Mouse (Mus musculus) megakaryocyte-erythroid progenitor cell, adult 5-6 weeks (primary cell): ENCODE data around the gene Ip6k2. TPM values are rescaled to one million over a fixed set of nuclear protein-coding genes. Genes with fewer than 3 reads are reported as not detected.
A peak's percentile ranks its signal among the peaks of the same experiment; 100 is the strongest.

ENCODE experiments used
- ATAC-seq: replicated peaks from 2 replicates; pipeline ENCODE4 v1.8.0; 2016; ENCODE audit warnings: mild to moderate bottlenecking, inconsistent platforms; ENCODE audit not compliant: severe bottlenecking, poor library complexity, low FRiP score, low TSS enrichment
- total RNA-seq, 2 experiments: library from RNA; stranded (forward) in 1 of 2; stranded (reverse) in 1 of 2; fragments of 200-1000, 215-1000 nt in 1 of 2; fragments of >200 nt in 1 of 2; fragmentation: Nextera tagmentation in 1 of 2; gene quantifications; 2 replicates each; pipeline ENCODE4 v1.2.3; 2014 to 2017

The Ip6k2 gene
- total RNA-seq (2014; fragmentation: Nextera tagmentation) (29.8 and 36.7 TPM in 2 replicates), total RNA-seq (2017) (31.3 and 48.7 TPM in 2 replicates)

GRCm38 (mm10) chr9:108783548-108784463, at the start of gene Ip6k2:
Ip6k2 (plus strand) TSS chr9:108783796.
- peak; percentile 98 for ATAC-seq

GRCm38 (mm10) chr9:108734626-108735025, 49.0 kb upstream of the Ip6k2 start:
- ATAC-seq = no peak

- ATAC-seq = no peak
Observed at GRCm38 (mm10) chr9:108739239-108739638, 44.4 kb upstream of the Ip6k2 start.

DNA sequence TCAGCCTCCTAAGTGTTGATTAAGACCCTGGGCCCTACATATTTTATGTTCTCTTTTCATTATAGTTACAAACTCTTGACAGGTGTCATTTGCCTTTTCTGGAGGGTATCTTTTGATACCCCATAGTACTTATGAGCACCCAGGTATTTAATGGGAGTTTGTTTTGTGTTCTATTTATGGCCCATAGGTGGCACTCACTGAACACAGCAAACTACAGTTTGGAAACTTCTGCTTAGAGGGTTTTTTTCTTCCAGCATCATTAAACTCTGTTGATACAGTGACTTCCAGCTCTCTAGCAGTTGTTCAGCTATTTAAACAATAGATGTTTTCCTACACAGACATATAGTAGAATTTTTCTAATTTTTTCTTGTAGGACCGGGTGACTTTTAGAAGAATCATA, 43.5 kb upstream of the Ip6k2 start:
- ATAC-seq = no peak

DNA sequence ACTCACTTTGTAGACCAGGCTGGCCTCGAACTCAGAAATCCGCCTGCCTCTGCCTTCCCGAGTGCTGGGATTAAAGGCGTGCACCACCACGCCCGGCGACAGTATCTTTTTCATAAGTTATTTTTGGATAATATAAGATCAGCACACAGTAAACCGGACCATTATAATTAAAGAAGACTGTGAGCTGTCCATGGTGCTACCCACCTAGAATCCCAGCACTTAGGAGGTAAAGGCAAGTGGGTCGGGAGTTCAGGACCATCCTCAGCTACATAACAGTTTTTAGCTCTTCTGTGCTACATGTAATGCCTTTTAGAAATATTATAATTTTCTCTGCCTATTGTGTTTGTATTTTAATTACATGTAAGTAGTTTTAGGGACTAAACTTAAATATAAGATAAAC, 41.5 kb upstream of the Ip6k2 start:
- ATAC-seq = no peak

DNA sequence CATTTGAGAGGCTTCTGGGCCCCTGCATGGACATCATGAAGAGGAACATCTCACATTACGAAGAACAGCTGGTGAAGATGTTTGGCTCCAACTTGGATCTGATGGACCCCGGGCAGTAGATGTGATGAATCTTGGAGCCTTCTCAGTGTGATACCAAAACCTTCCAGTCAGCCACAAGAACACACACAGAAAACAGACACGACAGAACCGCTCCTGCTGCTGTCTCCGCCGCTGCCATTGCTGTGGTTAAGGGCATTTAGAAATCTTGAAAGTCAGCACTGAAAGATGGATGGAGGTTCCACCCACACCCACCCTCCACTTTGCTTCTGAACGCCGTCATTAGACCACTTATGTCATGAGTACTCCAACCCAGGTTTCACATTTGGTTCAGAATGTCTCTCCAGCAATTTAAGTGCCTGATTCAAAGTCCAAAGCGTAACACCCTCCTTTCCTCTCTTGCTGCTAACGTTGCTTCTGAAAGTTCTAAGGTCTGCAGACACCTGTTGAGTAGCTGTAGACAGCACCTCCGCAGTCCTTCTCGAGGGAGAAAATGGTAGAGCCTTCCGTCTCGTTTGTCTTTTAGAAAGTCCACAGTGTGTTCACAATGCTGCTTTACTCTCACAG, 36.6 kb upstream of the Ip6k2 start:
- no peak for ATAC-seq

- ATAC-seq = peak; percentile 44; the same call in 1 of the 2 replicates
Observed at GRCm38 (mm10) chr9:108747694-108748093, 35.9 kb upstream of the Ip6k2 start.

GRCm38 (mm10) chr9:108748600-108749183, 34.9 kb upstream of the Ip6k2 start:
- no peak for ATAC-seq

GRCm38 (mm10) chr9:108750616-108751015, 33.0 kb upstream of the Ip6k2 start:
- no peak for ATAC-seq

DNA sequence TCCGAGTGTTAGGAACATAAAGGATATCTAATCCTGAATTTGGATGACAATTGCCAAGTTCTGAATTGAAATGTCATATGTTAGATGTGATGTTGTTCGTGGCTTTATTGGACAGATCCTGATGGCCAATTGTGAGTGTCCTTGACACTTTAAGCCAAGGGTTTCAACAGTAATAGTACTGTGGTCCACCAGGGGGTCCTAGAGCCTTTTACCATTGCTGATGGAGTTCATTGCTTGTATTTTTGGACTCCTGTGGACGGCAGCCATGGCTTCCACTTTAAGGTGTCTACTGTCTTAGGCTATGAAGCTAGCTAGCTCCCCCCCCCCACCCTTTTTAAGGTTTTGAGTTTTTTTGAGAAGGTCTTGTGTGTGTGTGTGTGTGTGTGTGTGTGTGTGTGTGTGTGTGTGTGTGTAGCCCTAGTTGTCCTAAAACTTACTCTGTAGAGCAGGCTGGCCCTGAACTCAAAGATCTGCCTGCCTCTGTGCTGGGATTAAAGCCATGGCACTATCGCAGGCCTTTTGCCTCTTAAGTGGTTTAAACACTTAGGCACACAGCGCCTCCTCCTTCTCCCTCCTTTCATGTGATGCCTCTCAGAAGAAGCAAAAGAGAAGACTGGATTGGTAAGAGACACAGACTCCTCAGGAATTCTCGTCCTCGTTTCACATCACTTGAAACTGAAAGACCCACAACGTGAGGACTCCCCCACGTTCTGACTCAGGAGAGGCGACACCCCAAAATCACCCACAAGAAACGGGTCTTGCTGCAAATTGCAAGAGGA, 31.3 kb upstream of the Ip6k2 start:
- ATAC-seq = no peak

DNA sequence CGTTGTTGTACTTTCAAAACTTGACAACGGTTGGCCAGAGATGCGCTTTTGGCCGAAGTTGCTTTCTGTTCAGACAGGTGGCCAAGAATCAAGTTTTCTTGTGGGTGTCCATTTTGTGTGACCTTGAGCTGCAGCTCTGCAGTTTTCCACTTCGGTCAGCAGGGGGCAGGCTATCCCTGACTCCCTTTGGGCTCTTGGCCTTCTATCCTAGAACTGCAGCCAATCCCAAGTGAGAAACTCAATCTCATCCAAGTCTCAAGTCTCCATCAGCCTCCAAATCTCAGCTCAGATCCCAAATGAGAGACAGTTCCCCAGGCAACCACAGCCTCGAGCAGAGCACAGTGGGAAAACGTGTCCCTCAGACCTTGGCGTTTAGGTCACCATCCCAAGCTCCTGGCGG, 30.3 kb upstream of the Ip6k2 start:
- 0 out of 2 replicates have a peak, but pooled peaks have one; percentile 31 for ATAC-seq

GRCm38 (mm10) chr9:108753976-108754375, 29.6 kb upstream of the Ip6k2 start:
- no peak for ATAC-seq

DNA sequence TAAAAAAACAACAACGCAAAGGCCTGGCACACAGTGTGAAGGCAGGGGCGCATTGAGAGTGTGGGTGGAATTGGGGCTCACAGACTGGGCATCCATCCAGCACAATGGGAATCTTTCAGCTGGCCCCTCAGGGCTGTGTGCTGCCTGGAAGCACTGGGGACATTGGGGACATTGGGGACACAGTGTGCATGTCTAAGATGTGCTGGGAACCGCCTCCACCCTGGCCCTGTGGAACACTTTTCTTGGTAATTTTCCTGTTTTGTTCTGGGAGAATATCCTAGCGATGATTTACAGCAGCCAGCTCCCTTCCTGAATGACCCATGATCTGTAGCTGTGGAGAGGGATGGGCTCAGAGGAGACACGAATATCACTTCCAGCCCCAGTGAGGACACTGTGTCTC, 29.2 kb upstream of the Ip6k2 start:
- no peak for ATAC-seq

DNA sequence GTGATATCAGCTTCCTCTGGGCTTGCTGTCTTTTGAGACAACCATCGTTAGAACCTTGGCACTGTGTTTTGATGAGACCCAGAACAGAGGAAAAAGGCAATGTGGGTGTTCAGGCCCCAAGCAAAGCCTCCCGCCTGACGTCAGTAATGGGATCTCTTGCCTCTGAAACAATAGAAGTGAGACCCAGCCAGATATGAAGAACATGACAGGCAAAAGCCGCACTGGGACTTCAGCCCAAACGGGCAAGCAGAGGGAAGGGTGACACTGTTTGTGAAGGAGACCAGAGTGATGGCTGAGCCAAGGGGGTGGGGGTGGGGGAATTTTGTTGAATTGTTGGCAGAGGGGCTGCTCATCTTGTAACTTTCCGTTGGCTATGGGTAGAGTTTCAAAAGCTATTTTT, 26.2 kb upstream of the Ip6k2 start:
- ATAC-seq = no peak

DNA sequence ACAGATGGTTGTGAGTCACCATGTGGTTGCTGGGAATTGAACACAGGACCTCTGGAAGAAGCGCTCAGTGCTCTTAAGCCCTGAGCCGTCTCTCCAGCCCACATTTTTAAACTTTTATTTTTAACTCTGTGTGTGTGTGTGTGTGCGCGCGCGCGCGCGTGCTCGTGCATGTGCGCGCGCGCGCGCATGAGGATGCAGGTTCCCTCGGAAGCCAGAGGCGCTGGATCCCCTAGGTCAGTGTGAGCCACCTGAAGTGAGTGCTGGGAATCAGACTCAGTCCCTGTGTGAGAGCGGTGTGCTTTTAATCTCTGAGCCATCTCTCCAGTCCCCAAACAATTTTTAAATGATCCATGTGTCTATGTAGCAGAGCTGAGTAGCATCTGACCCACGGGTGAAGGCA, 24.5 kb upstream of the Ip6k2 start:
- ATAC-seq = no peak

GRCm38 (mm10) chr9:108759805-108760204, 23.8 kb upstream of the Ip6k2 start:
- ATAC-seq = peak; percentile 89

DNA sequence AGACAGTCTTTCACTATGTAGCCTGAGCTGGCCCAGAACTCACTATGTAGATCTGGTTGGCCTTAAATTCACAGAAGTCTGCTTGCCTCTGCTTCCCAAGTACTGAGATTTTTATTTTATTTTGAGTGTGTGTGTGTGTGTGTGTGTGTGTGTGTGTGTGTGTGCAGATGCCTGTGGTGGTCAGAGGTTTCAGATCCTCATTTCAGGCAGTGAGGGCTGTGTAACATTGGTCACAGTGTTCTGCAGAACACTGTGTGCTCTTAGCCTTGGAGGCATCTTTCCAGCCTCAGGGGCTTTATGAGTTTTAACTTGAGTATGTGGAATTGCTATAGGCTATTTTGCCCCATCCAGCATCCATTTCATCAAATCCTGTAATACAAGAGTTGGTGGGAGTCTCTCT, 22.0 kb upstream of the Ip6k2 start:
- ATAC-seq = no peak

- no peak for ATAC-seq
Observed at GRCm38 (mm10) chr9:108764971-108765370, 18.6 kb upstream of the Ip6k2 start.

DNA sequence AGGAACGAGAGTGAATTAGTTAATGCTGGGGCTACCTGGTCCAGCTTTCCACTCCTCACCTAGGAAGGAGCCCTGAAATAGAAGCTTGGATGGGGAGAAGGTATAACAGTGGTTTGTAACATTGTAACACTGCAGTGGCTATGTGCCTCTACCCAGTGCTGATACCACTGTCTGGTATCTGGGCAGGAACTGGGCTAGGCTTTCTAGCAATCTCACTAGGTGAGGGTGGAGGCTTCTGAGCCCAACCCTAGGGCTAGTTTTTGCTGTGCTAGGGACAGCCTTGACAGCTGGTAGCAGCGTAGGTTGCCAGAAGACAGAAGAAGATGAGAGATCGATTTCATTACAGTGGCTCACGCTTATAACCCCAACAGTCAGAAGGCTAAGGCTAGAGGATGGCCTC, 7.0 kb upstream of the Ip6k2 start:
- ATAC-seq = peak; percentile 82

DNA sequence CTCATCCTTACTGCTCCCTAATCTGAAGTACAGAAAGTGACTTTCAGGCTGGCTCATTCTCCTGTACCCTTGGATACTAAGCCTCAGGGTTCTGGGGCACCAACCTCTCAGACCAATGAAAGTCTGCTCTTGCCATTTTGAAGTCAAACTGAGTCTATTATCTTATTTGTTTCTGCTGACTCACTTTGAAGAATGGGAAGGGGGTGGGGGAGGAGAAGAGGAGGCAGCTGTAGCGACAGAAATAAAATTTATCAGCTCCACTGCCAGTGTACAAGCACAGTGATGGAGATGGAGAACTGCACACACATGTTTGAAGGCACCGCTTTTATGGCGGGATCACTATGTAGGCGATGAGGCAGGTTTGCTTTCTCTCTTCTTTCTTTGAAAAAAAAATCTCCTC, 6.3 kb upstream of the Ip6k2 start:
- peak; percentile 45; the same call in 1 of the 2 replicates for ATAC-seq
